Mouse (Mus musculus) midbrain, embryonic 12.5 days (tissue): ENCODE measurements around the gene Ccnk. TPM values are rescaled to one million over a fixed set of nuclear protein-coding genes. Genes with fewer than 3 reads are reported as not detected.
A peak's percentile ranks its signal among the peaks of the same experiment; 100 is the strongest.

Experiments
- ATAC-seq: fragments of 200-750 bp; cut with Nextera tagmentation; 2 replicates; pipeline ENCODE4 v1.8.0; 2017; ENCODE audit warnings: low read depth, moderate TSS enrichment, moderate library complexity; ENCODE audit not compliant: low FRiP score
- H3K27ac ChIP-seq: fragments of 300-500 bp; sonication (generic); replicated peaks from 2 replicates; pipeline ENCODE4 v1.5.1; 2016; ENCODE audit warnings: mild to moderate bottlenecking
- H3K27me3 ChIP-seq: fragments of 300-500 bp; sonication (generic); 2 replicates; pipeline ENCODE4 v1.6.1; 2016; ENCODE audit warnings: mild to moderate bottlenecking
- H3K36me3 ChIP-seq: fragments of 300-500 bp; sonication (generic); 2 replicates; pipeline ENCODE4 v1.6.1; 2016
- H3K4me1 ChIP-seq: fragments of 300-500 bp; sonication (generic); 2 replicates; pipeline ENCODE4 v1.6.1; 2016
- H3K4me2 ChIP-seq: fragments of 300-500 bp; sonication (generic); replicated peaks from 2 replicates; pipeline ENCODE4 v1.6.1; 2016; ENCODE audit warnings: mild to moderate bottlenecking, moderate library complexity
- H3K4me3 ChIP-seq: fragments of 300-500 bp; sonication (generic); 2 replicates; pipeline ENCODE4 v1.5.1; 2016; ENCODE audit warnings: mild to moderate bottlenecking
- H3K9ac ChIP-seq: fragments of 300-500 bp; sonication (generic); replicated peaks from 2 replicates; pipeline ENCODE4 v1.6.1; 2016; ENCODE audit warnings: mild to moderate bottlenecking, moderate library complexity
- H3K9me3 ChIP-seq: fragments of 300-500 bp; sonication (generic); 2 replicates; pipeline ENCODE4 v1.6.1; 2016; ENCODE audit warnings: mild to moderate bottlenecking
- WGBS: fragments of 180-500 bp; shearing (Covaris S2); methylation state at CpG from one replicate; pipeline ENCODE4 v1.1.7; 2016; 5-methylcytosine and 5-hydroxymethylcytosine counted together
- polyA plus RNA-seq: library from polyadenylated mRNA; unstranded; fragments of >200 nt; fragmentation: Nextera tagmentation; extraction: Ambion mirVana; gene quantifications from 2 replicates; pipeline ENCODE4 v1.2.1, GENCODE M21; 2016

Gene Ccnk
- polyA plus RNA-seq, 1 experiment from 2014 or later = 3.8 TPM

DNA sequence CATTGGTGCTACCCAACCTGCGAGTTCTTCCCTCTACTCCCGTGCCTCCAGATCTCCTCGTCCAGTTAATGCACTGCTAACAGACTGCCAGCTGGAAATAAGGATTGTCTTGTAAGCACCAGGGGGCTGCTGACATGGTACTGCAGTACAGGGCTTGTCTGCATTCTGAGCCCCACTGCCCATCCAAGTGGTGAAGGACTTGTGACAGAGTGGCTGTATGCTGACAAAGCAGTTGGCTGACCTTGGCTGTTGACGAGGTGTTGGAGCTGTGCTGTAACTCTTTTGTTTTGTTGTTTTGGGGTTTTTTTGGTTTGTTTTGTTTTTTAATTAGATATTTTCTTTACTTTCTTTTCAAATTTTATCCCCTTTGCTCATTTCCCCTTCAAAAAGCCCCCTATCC, 19.1 kb downstream of the Ccnk start:
- no peak overlapping the region for H3K9ac ChIP-seq
- H3K4me1 ChIP-seq = no peaks in the 10 kb centered on the region
- 80% methylated on average over 4 of the region's 4 CpGs for WGBS
- no peak for ATAC-seq
- no peak overlapping the region for H3K4me3 ChIP-seq
- H3K4me2 ChIP-seq = no peak overlapping the region
- H3K27ac ChIP-seq = no peak overlapping the region
- H3K36me3 ChIP-seq = peaks cover 98% of the 10 kb centered on the region
- no peaks in the 10 kb centered on the region for H3K27me3 ChIP-seq
- no peaks in the 10 kb centered on the region for H3K9me3 ChIP-seq

DNA sequence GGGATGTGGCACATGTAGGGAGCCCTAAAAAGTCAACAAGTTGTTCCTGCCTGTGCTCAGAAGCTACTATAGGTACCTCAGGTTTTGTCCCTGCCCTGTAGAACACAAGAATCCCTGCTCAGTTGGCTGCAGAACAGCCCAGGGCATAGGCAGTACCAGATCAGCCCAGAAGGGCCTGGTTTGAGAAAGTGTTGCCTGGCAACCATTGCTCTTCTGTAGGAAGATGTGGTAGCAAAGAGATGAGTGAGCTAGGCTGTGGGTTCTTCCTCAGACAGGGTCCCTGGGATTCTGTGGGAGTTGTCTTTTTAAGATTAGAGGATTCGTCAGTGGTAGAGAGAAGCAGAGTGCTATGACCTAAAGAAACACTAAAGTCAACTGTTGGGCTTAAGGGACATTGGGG, 20.7 kb downstream of the Ccnk start:
- H3K4me3 ChIP-seq = no peak overlapping the region
- peaks cover 97% of the 10 kb centered on the region for H3K36me3 ChIP-seq
- H3K4me2 ChIP-seq = no peak overlapping the region
- H3K9ac ChIP-seq = no peak overlapping the region
- H3K4me1 ChIP-seq = no peaks in the 10 kb centered on the region
- WGBS = 97% methylated on average over 1 of the region's 1 CpGs
- no peak overlapping the region for H3K27ac ChIP-seq
- H3K27me3 ChIP-seq = no peaks in the 10 kb centered on the region
- no peaks in the 10 kb centered on the region for H3K9me3 ChIP-seq
- ATAC-seq = no peak

DNA sequence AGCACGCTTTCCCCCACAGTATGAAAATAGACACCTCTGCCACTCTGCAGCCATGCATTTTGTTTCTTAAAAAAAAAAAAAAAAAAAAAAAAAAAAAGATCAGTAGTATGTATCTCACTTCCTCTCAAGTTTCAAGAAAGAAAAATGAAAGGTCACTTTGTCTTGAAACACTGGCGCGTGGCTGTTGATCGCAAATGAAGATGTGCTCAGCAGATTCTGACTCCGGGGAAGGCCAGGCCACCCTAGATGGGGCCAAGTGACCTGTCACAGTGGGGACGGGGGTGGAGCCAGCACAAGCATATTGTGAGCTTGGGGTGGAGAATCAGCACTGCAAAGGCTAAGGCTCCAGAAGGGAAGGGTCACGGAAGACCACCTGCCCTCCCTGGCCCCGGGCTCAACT, 24.5 kb downstream of the Ccnk start:
- Histone ChIP-seq H3K27ac (no peak overlapping the region), H3K36me3 (peaks cover 83% of the 10 kb centered on the region), H3K9ac (no peak overlapping the region), H3K27me3 (no peaks in the 10 kb centered on the region), H3K4me3 (no peak overlapping the region), H3K9me3 (no peaks in the 10 kb centered on the region), H3K4me2 (no peak overlapping the region), H3K4me1 (peaks cover 3% of the 10 kb centered on the region; the same call in 1 of the 2 replicates)
- no peak for ATAC-seq
- WGBS = 66% methylated on average over 8 of the region's 8 CpGs

DNA sequence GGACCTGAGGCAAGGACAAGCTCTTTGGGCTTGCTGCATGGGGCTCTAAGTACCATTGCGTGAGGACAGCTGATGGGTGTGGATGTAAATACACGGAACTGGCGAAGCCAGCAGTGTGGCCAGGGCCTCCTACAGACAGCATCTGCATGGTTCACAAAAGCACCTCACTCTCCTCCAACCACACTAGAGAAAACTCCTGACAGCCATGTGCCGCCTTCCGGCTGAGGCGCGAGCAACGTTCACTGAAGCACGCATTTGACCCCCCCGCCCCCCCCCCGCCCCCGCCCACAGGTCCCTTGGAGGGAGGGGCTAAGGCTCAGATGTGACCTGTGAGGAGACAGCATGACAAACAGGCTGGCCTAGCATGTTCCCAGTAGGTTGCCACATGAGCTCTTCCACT, 25.6 kb downstream of the Ccnk start:
- H3K27ac ChIP-seq = no peak overlapping the region
- peaks cover 72% of the 10 kb centered on the region for H3K36me3 ChIP-seq
- peaks cover 11% of the 10 kb centered on the region for H3K4me1 ChIP-seq
- H3K9me3 ChIP-seq = no peaks in the 10 kb centered on the region
- H3K27me3 ChIP-seq = no peaks in the 10 kb centered on the region
- no peak overlapping the region for H3K4me2 ChIP-seq
- WGBS = 75% methylated on average over 9 of the region's 12 CpGs
- no peak overlapping the region for H3K9ac ChIP-seq
- no peak for ATAC-seq
- H3K4me3 ChIP-seq = no peak overlapping the region

DNA sequence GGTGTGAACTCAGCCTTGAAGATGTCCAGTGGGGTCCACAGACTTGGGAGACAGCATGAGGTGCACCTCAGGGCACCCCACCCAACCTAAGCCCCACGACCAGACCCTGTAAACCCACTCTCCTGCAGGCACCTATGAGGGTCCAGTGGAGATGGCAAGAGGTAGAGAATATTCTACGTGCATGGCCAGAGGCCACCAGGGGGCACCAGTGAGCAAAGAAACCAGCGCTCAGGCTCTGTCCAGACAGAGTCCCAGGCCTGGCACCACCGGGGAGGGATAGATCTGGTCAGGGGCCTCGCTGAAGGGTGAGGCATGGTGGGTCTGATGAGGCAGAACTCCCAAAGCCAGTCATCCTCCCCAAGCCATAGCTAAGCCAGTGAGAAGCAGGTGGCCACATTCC, 27.3 kb downstream of the Ccnk start:
- WGBS = 8% methylated on average over 5 of the region's 5 CpGs
- no peaks in the 10 kb centered on the region for H3K27me3 ChIP-seq
- H3K36me3 ChIP-seq = peaks cover 56% of the 10 kb centered on the region
- peaks cover 12% of the 10 kb centered on the region for H3K4me1 ChIP-seq
- H3K4me2 ChIP-seq = no peak overlapping the region
- no peak overlapping the region for H3K4me3 ChIP-seq
- no peaks in the 10 kb centered on the region for H3K9me3 ChIP-seq
- 0 out of 2 replicates have a peak overlapping the region, but pooled peaks have one; percentile 8 for H3K27ac ChIP-seq
- H3K9ac ChIP-seq = no peak overlapping the region
- ATAC-seq = peak; percentile 58

DNA sequence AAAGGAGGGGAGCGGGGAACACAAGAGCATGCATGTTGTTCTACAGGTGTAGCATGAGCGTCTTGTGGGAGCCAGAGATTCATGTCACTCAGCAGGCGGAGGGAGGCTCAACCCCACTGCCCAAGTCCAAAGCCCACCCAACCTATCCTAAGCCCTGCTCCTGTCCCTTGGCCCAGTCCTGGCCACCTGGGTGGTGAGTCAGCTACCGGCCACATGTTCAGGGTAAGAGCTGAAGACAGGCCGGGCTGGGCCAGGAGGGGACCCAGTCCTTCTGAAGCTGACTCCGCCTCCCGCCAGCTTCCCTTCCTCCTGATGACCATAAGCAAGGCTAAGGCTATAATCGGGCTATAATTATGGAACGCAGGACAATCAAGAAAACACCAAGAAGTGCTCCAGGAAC, 28.8 kb downstream of the Ccnk start:
- H3K27me3 ChIP-seq = no peaks in the 10 kb centered on the region
- no peaks in the 10 kb centered on the region for H3K9me3 ChIP-seq
- H3K4me1 ChIP-seq = peaks cover 27% of the 10 kb centered on the region
- H3K27ac ChIP-seq = no peak overlapping the region
- H3K4me3 ChIP-seq = no peak overlapping the region
- H3K9ac ChIP-seq = no peak overlapping the region
- no peak for ATAC-seq
- H3K4me2 ChIP-seq = no peak overlapping the region
- WGBS = 85% methylated on average over 9 of the region's 9 CpGs
- peaks cover 40% of the 10 kb centered on the region for H3K36me3 ChIP-seq

DNA sequence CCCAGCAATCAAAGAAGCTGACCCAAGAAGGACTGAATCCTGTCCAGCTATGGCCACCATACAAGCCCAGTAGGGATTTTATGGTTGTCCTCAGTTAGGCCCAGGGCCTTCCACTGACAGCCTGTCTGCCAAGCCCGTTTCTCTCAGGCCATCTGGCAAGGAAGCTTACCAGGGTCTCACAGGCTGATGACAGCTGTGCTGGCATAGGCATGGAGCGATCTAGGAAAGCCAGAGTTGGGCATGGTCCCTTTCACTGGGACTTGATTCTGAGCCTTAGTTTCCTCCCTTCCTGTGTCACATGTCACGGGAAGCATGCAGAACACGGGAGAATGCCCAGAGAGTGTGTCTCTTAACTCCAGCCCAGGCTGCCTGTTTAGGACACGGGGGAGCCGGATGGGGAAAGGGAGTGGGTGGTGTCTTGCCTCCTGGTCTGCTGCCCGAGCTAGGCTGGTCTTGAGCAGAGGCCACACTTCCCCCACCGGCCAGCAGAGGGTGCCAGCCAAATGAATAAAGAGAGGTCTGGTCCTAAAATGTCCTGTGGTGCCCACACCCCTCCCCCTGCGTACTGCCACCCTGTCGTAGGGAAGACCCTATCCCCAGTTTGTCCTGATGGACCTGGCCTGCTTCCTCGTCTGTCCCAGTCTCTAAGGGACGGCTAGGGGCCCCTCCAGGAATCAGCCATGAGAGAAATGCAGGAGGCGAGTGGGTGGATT, 29.5 kb downstream of the Ccnk start:
- Histone ChIP-seq H3K4me1 (peaks cover 34% of the 10 kb centered on the region), H3K9me3 (no peaks in the 10 kb centered on the region), H3K36me3 (peaks cover 36% of the 10 kb centered on the region), H3K27me3 (no peaks in the 10 kb centered on the region), H3K4me2 (no peak overlapping the region), H3K4me3 (no peak overlapping the region), H3K27ac (peak overlapping the region; percentile 17; the same call in 1 of the 2 replicates), H3K9ac (no peak overlapping the region)
- 37% methylated on average over 13 of the region's 13 CpGs for WGBS
- peak; percentile 14; the same call in 1 of the 2 replicates for ATAC-seq

DNA sequence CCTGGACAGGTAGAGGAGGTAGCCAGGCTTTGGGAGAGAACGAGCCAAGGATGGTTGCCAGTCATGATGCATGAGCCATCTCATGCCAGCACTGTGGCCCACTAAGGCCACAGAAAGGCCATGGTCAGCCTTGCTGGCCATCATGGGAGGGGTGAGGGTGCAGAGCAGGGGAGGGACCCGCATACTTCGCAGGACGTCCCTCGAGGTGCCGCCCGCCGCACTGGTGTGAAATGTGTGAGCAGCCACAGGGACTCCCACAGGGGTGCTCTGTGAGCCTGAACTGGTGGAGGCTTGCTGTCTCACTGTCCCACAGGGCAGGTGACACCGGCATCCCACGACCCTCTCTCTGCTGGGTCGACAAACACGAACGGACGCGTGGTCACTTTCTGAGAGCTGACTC, 31.2 kb downstream of the Ccnk start:
- Histone ChIP-seq H3K4me2 (no peak overlapping the region), H3K9me3 (no peaks in the 10 kb centered on the region), H3K36me3 (peaks cover 18% of the 10 kb centered on the region), H3K27ac (no peak overlapping the region), H3K4me3 (no peak overlapping the region), H3K9ac (no peak overlapping the region), H3K4me1 (peaks cover 46% of the 10 kb centered on the region), H3K27me3 (no peaks in the 10 kb centered on the region)
- 91% methylated on average over 15 of the region's 15 CpGs for WGBS
- ATAC-seq = no peak

DNA sequence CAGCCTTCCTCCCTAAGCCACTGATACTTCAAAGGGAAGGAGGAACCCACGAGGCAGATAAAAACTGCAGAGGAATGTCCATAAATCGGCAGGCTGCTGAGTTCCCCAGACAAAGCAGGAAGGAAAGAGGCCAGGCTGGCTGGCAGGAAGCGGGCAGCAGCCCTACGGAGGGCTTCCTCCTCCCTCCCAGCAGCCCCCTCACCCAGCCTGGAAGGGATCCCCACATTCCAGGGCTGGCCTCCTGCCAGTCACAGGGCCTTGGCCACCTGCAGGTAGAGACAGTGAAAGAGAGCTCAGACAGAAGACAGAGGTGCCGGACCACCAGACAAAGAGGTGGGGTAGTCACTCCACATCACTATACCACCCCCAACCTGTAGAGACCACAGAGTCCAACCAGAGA, 32.7 kb downstream of the Ccnk start:
- Histone ChIP-seq H3K9ac (0 out of 2 replicates have a peak overlapping the region, but pooled peaks have one; percentile 1), H3K27me3 (no peaks in the 10 kb centered on the region), H3K4me2 (no peak overlapping the region), H3K4me3 (no peak overlapping the region), H3K4me1 (peaks cover 55% of the 10 kb centered on the region), H3K9me3 (no peaks in the 10 kb centered on the region), H3K36me3 (0 out of 2 replicates have a peak, but pooled peaks cover 8% of the 10 kb centered on the region), H3K27ac (peak overlapping the region; percentile 20; the same call in 1 of the 2 replicates)
- no peak for ATAC-seq
- 60% methylated on average over 5 of the region's 5 CpGs for WGBS

DNA sequence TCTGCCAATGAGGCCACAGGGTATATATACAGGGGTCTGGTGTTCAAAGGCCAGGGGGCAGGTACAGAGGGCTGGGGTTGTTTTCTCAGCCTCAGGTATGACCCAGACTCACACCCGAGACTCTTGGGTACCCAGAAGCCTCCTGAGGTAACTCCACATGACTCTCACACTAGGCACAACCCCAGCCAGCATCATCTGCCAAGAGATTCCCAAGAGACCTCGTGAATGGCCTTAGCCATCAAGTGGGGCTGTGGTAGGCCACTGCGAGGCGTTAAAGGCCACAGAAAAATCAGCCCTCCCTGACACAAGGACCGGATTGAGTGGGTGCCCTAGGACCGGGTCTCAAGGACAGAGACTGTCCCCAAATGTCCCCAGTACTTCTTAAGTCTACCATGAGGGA, 33.1 kb downstream of the Ccnk start:
- ATAC-seq = no peak
- H3K27ac ChIP-seq = 0 out of 2 replicates have a peak overlapping the region, but pooled peaks have one; percentile 20
- H3K9me3 ChIP-seq = no peaks in the 10 kb centered on the region
- no peaks in the 10 kb centered on the region for H3K27me3 ChIP-seq
- 0 out of 2 replicates have a peak, but pooled peaks cover 4% of the 10 kb centered on the region for H3K36me3 ChIP-seq
- 0 out of 2 replicates have a peak overlapping the region, but pooled peaks have one; percentile 1 for H3K9ac ChIP-seq
- 90% methylated on average over 6 of the region's 6 CpGs for WGBS
- H3K4me1 ChIP-seq = peaks cover 60% of the 10 kb centered on the region
- no peak overlapping the region for H3K4me3 ChIP-seq
- no peak overlapping the region for H3K4me2 ChIP-seq

DNA sequence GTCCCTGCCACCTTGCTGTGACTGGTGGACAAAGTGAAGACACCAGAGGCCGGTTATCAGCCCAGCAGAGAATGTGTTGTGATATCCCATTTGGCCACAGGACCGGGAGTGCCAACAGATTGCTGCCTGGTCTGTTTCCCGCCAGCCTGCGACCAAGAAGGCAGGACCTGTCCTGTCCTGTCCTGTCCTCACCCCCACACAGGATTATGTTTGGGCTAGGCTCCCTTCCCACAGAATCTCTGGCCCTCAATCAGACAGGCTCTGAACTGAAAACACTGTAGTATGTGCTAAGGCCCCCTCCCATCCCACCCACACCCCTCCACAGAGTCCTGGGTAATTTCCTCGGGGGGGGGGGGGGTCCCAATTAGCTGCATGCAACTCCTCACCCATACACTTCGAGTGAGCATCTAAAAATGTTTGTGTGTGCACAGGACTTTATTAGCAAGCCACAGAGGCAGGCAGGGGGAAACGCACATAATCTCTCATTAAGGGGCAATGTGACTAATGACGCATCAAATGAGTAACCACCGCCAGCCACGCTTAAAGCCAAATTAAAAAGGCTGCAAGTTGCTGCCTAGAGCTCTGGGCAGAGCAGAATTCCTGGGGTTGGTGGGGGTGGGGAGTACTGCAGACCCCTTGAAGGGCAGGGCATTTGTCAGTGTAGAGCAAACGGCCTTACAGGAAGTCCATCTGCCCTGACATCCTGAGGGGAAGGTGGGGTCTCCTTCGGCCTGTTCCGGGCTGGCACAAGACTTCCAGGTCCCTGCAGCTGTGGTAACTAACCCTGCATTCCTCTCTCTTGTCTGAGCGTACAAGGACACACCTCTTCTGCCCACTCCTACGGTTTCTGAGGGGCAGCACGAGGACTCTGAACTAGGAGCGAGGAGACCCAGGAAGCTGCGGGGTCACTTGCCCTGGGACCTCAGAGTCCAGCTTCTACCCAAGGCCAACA, 34.0 kb downstream of the Ccnk start:
- Histone ChIP-seq H3K9ac (peak overlapping the region; percentile 34; the same call in 1 of the 2 replicates), H3K27ac (peak overlapping the region; percentile 22; the same call in 1 of the 2 replicates)

DNA sequence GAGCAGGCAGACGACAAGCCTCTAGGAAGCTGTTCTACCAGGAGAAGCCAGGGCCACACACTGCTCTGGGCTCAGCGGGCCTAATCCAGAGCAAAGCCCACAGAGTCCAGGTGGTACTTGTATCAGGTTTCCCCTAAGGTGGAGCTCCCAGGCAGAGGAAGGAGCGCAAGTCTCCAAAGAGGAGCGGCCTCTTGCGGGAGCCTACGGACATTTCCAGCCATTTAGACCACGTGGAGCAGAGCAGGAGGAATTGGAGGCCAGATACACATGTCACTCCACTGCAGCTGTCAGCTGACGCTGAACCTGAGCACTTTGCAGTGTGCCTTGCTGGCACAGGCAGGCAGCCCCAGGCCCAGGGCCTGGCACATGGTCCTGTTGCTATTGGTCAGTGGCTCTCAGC, 35.7 kb downstream of the Ccnk start:
- Histone ChIP-seq H3K4me3 (no peak overlapping the region), H3K36me3 (no peaks in the 10 kb centered on the region), H3K27ac (no peak overlapping the region), H3K9ac (no peak overlapping the region), H3K4me1 (peaks cover 75% of the 10 kb centered on the region), H3K9me3 (no peaks in the 10 kb centered on the region), H3K4me2 (no peak overlapping the region), H3K27me3 (no peaks in the 10 kb centered on the region)
- no peak for ATAC-seq
- 54% methylated on average over 8 of the region's 8 CpGs for WGBS

More for the DNA sequence above, 34.0 kb downstream of the Ccnk start:
- H3K4me2 ChIP-seq = no peak overlapping the region
- no peaks in the 10 kb centered on the region for H3K36me3 ChIP-seq
- no peaks in the 10 kb centered on the region for H3K27me3 ChIP-seq
- no peaks in the 10 kb centered on the region for H3K9me3 ChIP-seq
- WGBS = 45% methylated on average over 18 of the region's 18 CpGs
- no peak overlapping the region for H3K4me3 ChIP-seq
- peaks cover 68% of the 10 kb centered on the region for H3K4me1 ChIP-seq
- no peak for ATAC-seq
